Mouse (Mus musculus) forebrain, embryonic 11.5 days (tissue): ENCODE results near the gene Chrna4. TPM values are rescaled to one million over a fixed set of nuclear protein-coding genes. Genes with fewer than 3 reads are reported as not detected.

Source experiments
- ATAC-seq: fragments of 200-750 bp; cut with Nextera tagmentation; replicated peaks from 2 replicates; pipeline ENCODE4 v1.8.0; 2017; ENCODE audit warnings: moderate TSS enrichment; ENCODE audit not compliant: low FRiP score
- DNase-seq: peaks from one replicate; pipeline ENCODE4 v3.0.0-alpha.2; 2017; ENCODE audit warnings: low spot score
- H3K27ac ChIP-seq: fragments of 300-500 bp; sonication (generic); 2 replicates; pipeline ENCODE4 v1.5.1; 2014; ENCODE audit warnings: low read depth, low read length
- H3K27me3 ChIP-seq: fragments of 300-500 bp; sonication (generic); 2 replicates; pipeline ENCODE4 v1.6.1; 2014; ENCODE audit warnings: mild to moderate bottlenecking, low read length, mixed read lengths; ENCODE audit not compliant: control insufficient read depth, insufficient read depth
- H3K36me3 ChIP-seq: fragments of 300-500 bp; sonication (generic); 2 replicates; pipeline ENCODE4 v1.6.1; 2014; ENCODE audit warnings: mild to moderate bottlenecking, low read length, moderate library complexity, mixed read lengths; ENCODE audit not compliant: control insufficient read depth, insufficient read depth
- H3K4me1 ChIP-seq: fragments of 300-500 bp; sonication (generic); replicated peaks from 2 replicates; pipeline ENCODE4 v1.6.1; 2014; ENCODE audit warnings: low read length, mixed read lengths; ENCODE audit not compliant: control insufficient read depth, insufficient read depth
- H3K4me2 ChIP-seq: fragments of 300-500 bp; sonication (generic); 2 replicates; pipeline ENCODE4 v1.6.1; 2014; ENCODE audit warnings: low read depth, mild to moderate bottlenecking, low read length, moderate library complexity, mixed read lengths; ENCODE audit not compliant: severe bottlenecking
- H3K4me3 ChIP-seq: fragments of 300-500 bp; sonication (generic); 2 replicates; pipeline ENCODE4 v1.5.1; 2014; ENCODE audit warnings: low read depth, low read length
- H3K9ac ChIP-seq: fragments of 300-500 bp; sonication (generic); 2 replicates; pipeline ENCODE4 v1.6.1; 2014; ENCODE audit warnings: low read length
- H3K9me3 ChIP-seq: fragments of 300-500 bp; sonication (generic); 2 replicates; pipeline ENCODE4 v1.6.1; 2016; ENCODE audit warnings: low read length, mixed read lengths; ENCODE audit not compliant: control insufficient read depth
- WGBS: fragments of 180-500 bp; shearing (Covaris S2); extraction: QIAGEN DNeasy Blood & Tissue Kit; methylation state at CpG from one replicate; pipeline ENCODE4 v1.1.7; 2014; 5-methylcytosine and 5-hydroxymethylcytosine counted together
- polyA plus RNA-seq: library from polyadenylated mRNA; unstranded; fragments of >200 nt; fragmentation: Nextera tagmentation; extraction: Ambion mirVana; gene quantifications from 2 replicates; pipeline ENCODE4 v1.2.1, GENCODE M21; 2014

The Chrna4 gene
- polyA plus RNA-seq, 1 experiment from 2014 or later: 18.7 TPM

- ATAC-seq: no peak
- no peak for DNase-seq
- no peak overlapping the region for H3K9ac ChIP-seq
- H3K27me3 ChIP-seq: peaks cover 5% of the 10 kb centered on the region; the same call in 1 of the 2 replicates
- H3K4me3 ChIP-seq: no peak overlapping the region
- H3K9me3 ChIP-seq: no peaks in the 10 kb centered on the region
- 79% methylated on average over 6 of the region's 6 CpGs for WGBS
- peaks cover 5% of the 10 kb centered on the region for H3K4me1 ChIP-seq
- H3K36me3 ChIP-seq: no peaks in the 10 kb centered on the region
- no peak overlapping the region for H3K27ac ChIP-seq
- H3K4me2 ChIP-seq: no peak overlapping the region
Measured at GRCm38 (mm10) chr2:181033310-181033709, 10.0 kb downstream of the Chrna4 start.

- Histone ChIP-seq H3K36me3 (no peaks in the 10 kb centered on the region), H3K4me3 (no peak overlapping the region), H3K9me3 (no peaks in the 10 kb centered on the region), H3K4me2 (no peak overlapping the region), H3K4me1 (no peaks in the 10 kb centered on the region), H3K27ac (no peak overlapping the region), H3K9ac (no peak overlapping the region), H3K27me3 (0 out of 2 replicates have a peak, but pooled peaks cover 2% of the 10 kb centered on the region)
- DNase-seq (no peak), ATAC-seq (0 out of 2 replicates have a peak, but pooled peaks have one; percentile 49)
- WGBS: 59% methylated on average over 5 of the region's 5 CpGs
Measured at GRCm38 (mm10) chr2:181032407-181032806, 10.9 kb downstream of the Chrna4 start.

- ATAC-seq (no peak), DNase-seq (no peak)
- H3K27ac ChIP-seq: no peak overlapping the region
- H3K9me3 ChIP-seq: no peaks in the 10 kb centered on the region
- no peak overlapping the region for H3K9ac ChIP-seq
- 85% methylated on average over 11 of the region's 11 CpGs for WGBS
- no peak overlapping the region for H3K4me3 ChIP-seq
- H3K4me1 ChIP-seq: no peaks in the 10 kb centered on the region
- no peaks in the 10 kb centered on the region for H3K27me3 ChIP-seq
- no peak overlapping the region for H3K4me2 ChIP-seq
- H3K36me3 ChIP-seq: no peaks in the 10 kb centered on the region
Measured at GRCm38 (mm10) chr2:181031406-181031934, 11.9 kb downstream of the Chrna4 start.

GRCm38 (mm10) chr2:181008339-181008738 is 35.0 kb downstream of the Chrna4 start:
- H3K9ac ChIP-seq: no peak overlapping the region
- no peaks in the 10 kb centered on the region for H3K4me1 ChIP-seq
- no peaks in the 10 kb centered on the region for H3K9me3 ChIP-seq
- no peaks in the 10 kb centered on the region for H3K36me3 ChIP-seq
- WGBS: 73% methylated on average over 5 of the region's 5 CpGs
- no peak for ATAC-seq
- H3K27me3 ChIP-seq: no peaks in the 10 kb centered on the region
- no peak overlapping the region for H3K27ac ChIP-seq
- no peak overlapping the region for H3K4me3 ChIP-seq
- H3K4me2 ChIP-seq: no peak overlapping the region
- DNase-seq: no peak

GRCm38 (mm10) chr2:181007054-181007453 is 36.3 kb downstream of the Chrna4 start:
- H3K9ac ChIP-seq: no peak overlapping the region

GRCm38 (mm10) chr2:180996905-180997304 is 46.4 kb downstream of the Chrna4 start:
- Histone ChIP-seq H3K27ac (no peak overlapping the region), H3K27me3 (no peaks in the 10 kb centered on the region), H3K9me3 (no peaks in the 10 kb centered on the region), H3K4me1 (no peaks in the 10 kb centered on the region), H3K4me2 (no peak overlapping the region), H3K9ac (no peak overlapping the region), H3K4me3 (no peak overlapping the region), H3K36me3 (no peaks in the 10 kb centered on the region)
- ATAC-seq (peak; percentile 20; the same call in 1 of the 2 replicates), DNase-seq (no peak)
- 74% methylated on average over 3 of the region's 3 CpGs for WGBS

More at GRCm38 (mm10) chr2:181007054-181007453, 36.3 kb downstream of the Chrna4 start:
- Histone ChIP-seq H3K4me1 (no peaks in the 10 kb centered on the region), H3K27ac (no peak overlapping the region), H3K36me3 (no peaks in the 10 kb centered on the region), H3K4me2 (no peak overlapping the region), H3K9me3 (no peaks in the 10 kb centered on the region), H3K4me3 (no peak overlapping the region), H3K27me3 (no peaks in the 10 kb centered on the region)
- WGBS: 65% methylated on average over 4 of the region's 4 CpGs
- ATAC-seq: no peak
- no peak for DNase-seq

GRCm38 (mm10) chr2:180996436-180996835 is 46.9 kb downstream of the Chrna4 start:
- 14% methylated on average over 5 of the region's 5 CpGs for WGBS
- Histone ChIP-seq H3K9me3 (no peaks in the 10 kb centered on the region), H3K27me3 (no peaks in the 10 kb centered on the region), H3K4me3 (no peak overlapping the region), H3K36me3 (no peaks in the 10 kb centered on the region), H3K9ac (no peak overlapping the region), H3K27ac (no peak overlapping the region), H3K4me2 (no peak overlapping the region), H3K4me1 (no peaks in the 10 kb centered on the region)
- ATAC-seq (peak; percentile 49; the same call in 1 of the 2 replicates), DNase-seq (peak; percentile 68)

- Histone ChIP-seq H3K4me2 (no peak overlapping the region), H3K9ac (no peak overlapping the region), H3K27me3 (no peaks in the 10 kb centered on the region), H3K9me3 (no peaks in the 10 kb centered on the region), H3K27ac (no peak overlapping the region), H3K4me1 (no peaks in the 10 kb centered on the region), H3K36me3 (no peaks in the 10 kb centered on the region), H3K4me3 (no peak overlapping the region)
- ATAC-seq (no peak), DNase-seq (no peak)
- 87% methylated on average over 4 of the region's 4 CpGs for WGBS
Measured at GRCm38 (mm10) chr2:180995457-180995856, 47.9 kb downstream of the Chrna4 start.

GRCm38 (mm10) chr2:180994360-180994759 is 49.0 kb downstream of the Chrna4 start:
- Histone ChIP-seq H3K4me1 (no peaks in the 10 kb centered on the region), H3K4me3 (no peak overlapping the region), H3K9ac (no peak overlapping the region), H3K27me3 (no peaks in the 10 kb centered on the region), H3K36me3 (no peaks in the 10 kb centered on the region), H3K27ac (no peak overlapping the region), H3K4me2 (no peak overlapping the region), H3K9me3 (no peaks in the 10 kb centered on the region)
- DNase-seq: no peak
- WGBS: 83% methylated on average over 2 of the region's 2 CpGs
- ATAC-seq: no peak
